Mouse (Mus musculus) E14TG2a.4 (cell line): ENCODE data around the gene Tmem117.
A peak's percentile ranks its signal among the peaks of the same experiment; 100 is the strongest.

Source experiments
- H3K27me3 ChIP-seq: 2 replicates; pipeline ENCODE4 v1.6.1; 2014; ENCODE audit warnings: low read length, control low read depth; ENCODE audit not compliant: insufficient read depth
- H3K36me3 ChIP-seq: 2 replicates; pipeline ENCODE4 v1.6.1; 2014; ENCODE audit warnings: low read length, control low read depth; ENCODE audit not compliant: insufficient read depth
- H3K4me1 ChIP-seq: replicated peaks from 2 replicates; pipeline ENCODE4 v1.6.1; 2014; ENCODE audit warnings: low read depth, low read length, control low read depth
- H3K4me3 ChIP-seq: replicated peaks from 2 replicates; pipeline ENCODE4 v1.5.1; 2014; ENCODE audit warnings: mild to moderate bottlenecking, low read length
- H3K9me3 ChIP-seq: 2 replicates; pipeline ENCODE4 v1.6.1; 2014; ENCODE audit warnings: low read length, control low read depth
- CTCF ChIP-seq: conservative IDR thresholded peaks from 2 replicates; pipeline ENCODE4 v1.5.1; 2014; ENCODE audit warnings: low read length
- NANOG ChIP-seq: IDR thresholded peaks from 2 replicates; pipeline ENCODE4 v1.6.1; 2014; ENCODE audit warnings: borderline replicate concordance, low read length, mixed read lengths
- POU5F1 ChIP-seq: IDR thresholded peaks from 2 replicates; pipeline ENCODE4 v1.6.1; 2014; ENCODE audit warnings: low read length, borderline replicate concordance

Tmem117 gene

DNA sequence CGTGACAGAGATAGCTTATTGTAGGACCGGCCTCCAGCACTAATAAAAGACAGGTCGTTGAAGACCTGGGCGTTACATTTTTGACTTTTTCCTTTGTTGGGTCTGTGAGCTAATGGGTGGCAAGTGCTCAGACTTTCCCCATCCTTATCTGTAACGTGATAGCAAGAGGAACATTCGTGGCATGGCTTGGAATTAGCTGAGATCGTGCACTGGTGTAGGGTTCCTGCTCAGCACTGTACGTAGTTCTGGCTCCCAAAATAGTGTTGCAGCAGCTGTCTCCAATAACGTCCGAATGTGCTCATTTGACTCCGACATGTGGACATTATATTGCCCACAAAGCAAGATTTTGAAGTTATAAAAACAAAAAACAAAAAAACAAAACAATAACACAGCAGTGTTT lies 5.5 kb downstream of the Tmem117 start:
- Histone ChIP-seq H3K4me3 (no peak overlapping the region), H3K4me1 (no peaks in the 10 kb centered on the region), H3K36me3 (no peaks in the 10 kb centered on the region), H3K9me3 (no peaks in the 10 kb centered on the region), H3K27me3 (peaks cover 22% of the 10 kb centered on the region)
- TF ChIP-seq POU5F1 (no peak), CTCF (no peak), NANOG (no peak)

DNA sequence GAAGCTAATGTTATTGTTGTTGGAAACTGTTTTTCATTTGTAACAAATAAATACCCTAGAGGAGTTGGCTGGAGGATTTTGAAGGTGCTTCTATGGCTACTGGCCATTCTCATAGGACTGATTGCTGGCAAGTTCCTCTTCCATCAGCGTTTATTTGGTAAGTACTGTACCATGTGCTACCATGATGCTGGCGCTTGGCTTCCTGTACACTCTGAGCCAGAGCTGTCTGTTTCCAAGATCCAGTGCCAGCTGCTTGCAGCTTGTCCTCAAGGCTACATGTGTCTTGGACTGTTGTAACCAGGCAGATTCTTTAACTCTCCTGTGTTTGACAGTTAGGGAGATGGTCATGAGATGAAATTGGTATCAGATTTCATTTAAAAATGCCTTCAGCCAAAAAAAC lies 9.2 kb downstream of the Tmem117 start:
- no peak overlapping the region for H3K4me3 ChIP-seq
- no peaks in the 10 kb centered on the region for H3K9me3 ChIP-seq
- TF ChIP-seq NANOG (no peak), POU5F1 (no peak), CTCF (no peak)
- H3K36me3 ChIP-seq, result no peaks in the 10 kb centered on the region
- H3K27me3 ChIP-seq, result no peaks in the 10 kb centered on the region
- H3K4me1 ChIP-seq, result peaks cover 18% of the 10 kb centered on the region

DNA sequence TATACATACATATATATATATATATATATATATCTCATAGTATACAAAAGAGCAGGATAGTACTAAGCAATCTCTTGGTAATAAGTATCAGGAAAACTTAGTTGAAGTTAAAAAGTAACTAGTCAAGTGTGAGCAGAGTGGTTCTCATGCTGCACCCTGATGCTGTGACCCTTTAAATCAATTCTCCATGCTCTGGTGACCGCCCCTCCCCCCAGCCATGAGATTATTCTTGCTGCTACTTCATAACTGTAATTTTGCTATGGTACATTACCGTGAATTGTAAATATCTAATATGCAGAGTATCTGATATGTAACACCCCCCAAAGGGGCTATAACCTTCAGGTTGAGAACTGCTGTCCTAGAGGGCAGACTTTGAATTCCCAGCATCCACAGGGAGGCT lies 10.1 kb downstream of the Tmem117 start:
- no peaks in the 10 kb centered on the region for H3K36me3 ChIP-seq
- H3K27me3 ChIP-seq, result no peaks in the 10 kb centered on the region
- TF ChIP-seq POU5F1 (no peak), NANOG (no peak), CTCF (no peak)
- H3K9me3 ChIP-seq, result no peaks in the 10 kb centered on the region
- peaks cover 18% of the 10 kb centered on the region for H3K4me1 ChIP-seq
- no peak overlapping the region for H3K4me3 ChIP-seq

DNA sequence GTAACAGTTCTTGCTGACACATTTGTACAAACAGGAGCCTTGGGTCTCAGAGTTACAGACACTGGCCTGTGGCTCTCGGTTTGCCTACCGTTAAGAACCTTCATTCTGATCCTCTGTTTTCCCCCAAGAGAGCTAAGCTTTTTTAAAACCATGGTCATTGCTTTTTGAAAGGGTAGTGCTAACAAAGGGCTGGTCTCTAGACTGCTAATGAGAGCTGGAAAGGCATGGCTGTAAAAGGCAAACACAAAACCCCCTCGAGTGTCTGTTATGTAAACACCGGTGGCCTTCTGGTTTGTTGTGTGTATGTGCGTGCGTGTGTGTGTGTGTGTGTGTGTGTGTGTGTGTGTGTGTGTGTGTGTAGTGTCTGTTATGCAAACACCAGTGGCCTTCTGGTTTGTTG lies 17.0 kb downstream of the Tmem117 start:
- no peaks in the 10 kb centered on the region for H3K9me3 ChIP-seq
- H3K4me3 ChIP-seq, result no peak overlapping the region
- peaks cover 9% of the 10 kb centered on the region for H3K27me3 ChIP-seq
- no peaks in the 10 kb centered on the region for H3K36me3 ChIP-seq
- TF ChIP-seq CTCF (no peak), NANOG (no peak), POU5F1 (no peak)
- peaks cover 33% of the 10 kb centered on the region for H3K4me1 ChIP-seq

DNA sequence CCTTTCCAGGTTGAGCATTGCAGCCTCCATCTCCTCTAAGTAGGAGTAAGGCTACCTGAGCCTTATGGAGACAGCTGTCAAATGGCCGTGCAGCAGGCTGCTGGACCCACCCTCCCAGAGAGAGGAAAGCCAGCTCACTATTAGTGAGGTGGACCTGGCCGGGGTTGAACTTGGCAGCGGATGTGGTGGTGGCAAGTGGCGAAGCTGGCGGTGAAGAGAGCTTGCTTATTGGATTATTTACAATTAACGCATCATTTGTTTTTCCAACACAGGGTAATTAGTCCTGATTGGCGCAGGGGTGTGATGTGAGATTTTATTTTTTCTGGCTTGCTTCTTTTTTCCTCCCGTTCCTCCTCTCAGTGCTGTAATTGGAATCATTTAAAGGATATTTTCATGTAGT lies 19.4 kb downstream of the Tmem117 start:
- H3K36me3 ChIP-seq, result no peaks in the 10 kb centered on the region
- TF ChIP-seq POU5F1 (no peak), NANOG (no peak), CTCF (no peak)
- H3K4me1 ChIP-seq, result peaks cover 35% of the 10 kb centered on the region
- H3K4me3 ChIP-seq, result 0 out of 2 replicates have a peak overlapping the region, but pooled peaks have one; percentile 52
- no peaks in the 10 kb centered on the region for H3K9me3 ChIP-seq
- peaks cover 16% of the 10 kb centered on the region for H3K27me3 ChIP-seq

DNA sequence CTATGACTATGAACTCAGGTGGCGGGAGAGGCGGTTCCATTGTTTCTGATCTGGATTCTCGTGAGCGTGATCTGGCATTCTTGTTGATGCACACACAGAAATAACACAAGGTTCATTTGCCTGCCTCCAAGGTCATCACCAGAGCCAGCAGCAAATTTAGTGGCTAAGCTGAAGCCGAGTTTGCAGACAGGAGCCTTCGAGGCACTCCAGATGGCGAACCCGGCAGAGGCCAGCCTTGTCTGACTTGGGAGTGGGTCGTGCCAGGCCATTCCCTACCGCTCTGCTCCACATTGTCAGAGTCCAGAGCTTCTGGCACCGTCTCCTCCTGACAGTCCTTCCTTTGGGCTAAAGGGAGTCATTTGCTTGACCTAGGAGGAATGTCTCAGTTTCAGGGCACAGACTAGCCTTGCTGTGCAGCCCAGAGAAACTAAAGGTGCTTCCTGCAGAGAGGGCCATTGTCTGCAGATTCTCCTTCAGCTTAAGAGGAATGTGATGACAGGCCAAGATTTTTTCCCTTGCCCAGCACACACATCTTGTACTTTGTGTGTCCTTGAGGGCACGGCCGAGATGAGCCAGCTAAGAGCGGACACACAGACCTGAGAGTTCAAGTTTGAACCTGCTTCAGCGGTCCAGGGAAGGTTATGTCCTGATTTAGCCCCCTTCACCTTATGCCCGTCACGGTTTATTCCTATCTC lies 20.2 kb downstream of the Tmem117 start:
- Histone ChIP-seq H3K4me3 (peak overlapping the region; percentile 52), H3K9me3 (no peaks in the 10 kb centered on the region), H3K27me3 (peaks cover 22% of the 10 kb centered on the region), H3K4me1 (peaks cover 35% of the 10 kb centered on the region), H3K36me3 (no peaks in the 10 kb centered on the region)
- TF ChIP-seq CTCF (no peak), POU5F1 (no peak), NANOG (no peak)

DNA sequence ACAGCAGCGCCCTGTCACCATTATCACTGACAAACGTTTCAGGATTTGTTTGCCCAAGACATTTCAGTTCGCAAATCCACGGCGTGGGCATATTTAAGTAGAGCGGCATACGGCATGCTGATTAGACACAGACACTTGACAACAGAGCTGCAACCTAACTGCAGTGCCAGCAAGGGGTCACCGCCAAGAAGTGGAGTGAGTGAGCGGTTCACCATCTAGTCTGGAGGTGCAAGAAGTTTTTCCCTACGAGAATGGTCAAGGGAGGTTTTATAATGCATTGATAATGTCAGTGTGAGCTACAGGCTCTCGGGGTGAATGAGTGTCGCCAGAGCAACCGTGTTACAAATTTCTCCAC lies 20.7 kb downstream of the Tmem117 start:
- H3K4me1 ChIP-seq, result peaks cover 39% of the 10 kb centered on the region
- TF ChIP-seq CTCF (no peak), NANOG (no peak), POU5F1 (no peak)

DNA sequence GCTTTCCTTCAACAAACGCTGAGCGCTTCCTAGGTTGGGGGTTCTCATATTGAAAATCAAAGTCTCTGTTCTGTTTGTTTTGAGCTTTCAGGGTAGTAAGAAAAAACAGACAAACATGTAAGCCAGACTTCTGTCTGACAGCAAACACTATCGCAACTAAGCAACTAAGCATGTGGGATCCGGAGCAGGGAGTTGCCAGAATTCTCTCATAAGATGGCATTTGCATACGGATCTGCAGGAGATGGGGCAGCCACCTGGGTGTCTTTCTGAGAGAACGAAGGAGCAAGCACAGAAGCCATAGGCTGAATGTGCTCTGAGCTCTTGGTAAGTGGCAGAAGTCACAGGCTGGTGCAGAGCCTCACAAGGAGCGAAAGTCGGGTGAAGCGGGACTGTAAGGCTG lies 22.3 kb downstream of the Tmem117 start:
- no peak for TF ChIP-seq NANOG
- TF ChIP-seq POU5F1, result no peak
- H3K36me3 ChIP-seq, result no peaks in the 10 kb centered on the region
- H3K4me1 ChIP-seq, result peaks cover 46% of the 10 kb centered on the region
- H3K27me3 ChIP-seq, result peaks cover 35% of the 10 kb centered on the region
- no peaks in the 10 kb centered on the region for H3K9me3 ChIP-seq
- no peak overlapping the region for H3K4me3 ChIP-seq

More for the DNA sequence above, 20.7 kb downstream of the Tmem117 start:
- Histone ChIP-seq H3K4me3 (peak overlapping the region; percentile 52), H3K9me3 (no peaks in the 10 kb centered on the region), H3K36me3 (no peaks in the 10 kb centered on the region), H3K27me3 (peaks cover 25% of the 10 kb centered on the region)
